Mouse (Mus musculus): ENCODE results near the gene Ccdc7b. TPM values are rescaled to one million over a fixed set of nuclear protein-coding genes. Genes with fewer than 3 reads are reported as not detected.
"Not testable (repeated sequence)": the region's sequence is repeated elsewhere in the genome, so short reads cannot be mapped to it uniquely, and the experiment has no call there.

Ccdc7b gene
- polyA plus RNA-seq (2012; rRNA removed): not detected in 2 replicates

DNA sequence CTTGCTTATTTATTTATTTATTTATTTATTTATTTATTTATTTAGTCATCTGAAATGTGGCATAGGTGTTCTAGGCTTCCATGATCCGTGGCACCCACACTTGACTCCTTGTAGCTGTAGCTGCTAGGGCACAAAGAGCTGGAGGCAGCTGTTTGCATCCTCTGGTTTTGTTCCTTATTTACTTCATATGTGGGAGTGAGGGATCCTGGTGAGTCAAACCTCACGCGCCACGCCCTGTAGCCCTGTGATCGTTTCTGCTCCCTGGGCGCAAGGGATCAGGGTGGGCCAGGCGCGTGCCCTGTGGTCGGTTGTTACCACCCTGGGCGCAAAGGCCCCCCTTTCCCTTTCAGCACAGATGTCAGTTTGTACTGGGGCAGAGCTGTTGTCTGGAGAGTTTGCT, at the start of gene Ccdc7b:
Ccdc7b (plus strand) TSS at position 301 of the 400 bp plus-strand sequence.
- DNase-seq; H3K27me3 ChIP-seq (replicated peaks; ENCODE audit: control insufficient read depth, insufficient read depth, low read length); H3K27ac ChIP-seq (ENCODE audit: insufficient read depth, low read depth, low read length); H3K4me1 ChIP-seq (ENCODE audit: control insufficient read depth, insufficient read depth, low read length); H3K36me3 ChIP-seq (ENCODE audit: control insufficient read depth, insufficient read depth, low read length); H3K4me3 ChIP-seq (ENCODE audit: insufficient read depth, low read depth, low read length): not testable (repeated sequence)
- WGBS: 60% methylated on average over 1 of the region's 10 CpGs

DNA sequence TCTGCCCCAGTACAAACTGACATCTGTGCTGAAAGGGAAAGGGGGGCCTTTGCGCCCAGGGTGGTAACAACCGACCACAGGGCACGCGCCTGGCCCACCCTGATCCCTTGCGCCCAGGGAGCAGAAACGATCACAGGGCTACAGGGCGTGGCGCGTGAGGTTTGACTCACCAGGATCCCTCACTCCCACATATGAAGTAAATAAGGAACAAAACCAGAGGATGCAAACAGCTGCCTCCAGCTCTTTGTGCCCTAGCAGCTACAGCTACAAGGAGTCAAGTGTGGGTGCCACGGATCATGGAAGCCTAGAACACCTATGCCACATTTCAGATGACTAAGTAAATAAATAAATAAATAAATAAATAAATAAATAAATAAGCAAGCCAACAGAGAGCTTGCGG, 1.5 kb upstream of the Ccdc7b start, which contains the start of gene Ccdc7a:
Ccdc7a (minus strand) TSS at position 101 of the 400 bp plus-strand sequence.
- WGBS: 85% methylated on average over 2 of the region's 11 CpGs

DNA sequence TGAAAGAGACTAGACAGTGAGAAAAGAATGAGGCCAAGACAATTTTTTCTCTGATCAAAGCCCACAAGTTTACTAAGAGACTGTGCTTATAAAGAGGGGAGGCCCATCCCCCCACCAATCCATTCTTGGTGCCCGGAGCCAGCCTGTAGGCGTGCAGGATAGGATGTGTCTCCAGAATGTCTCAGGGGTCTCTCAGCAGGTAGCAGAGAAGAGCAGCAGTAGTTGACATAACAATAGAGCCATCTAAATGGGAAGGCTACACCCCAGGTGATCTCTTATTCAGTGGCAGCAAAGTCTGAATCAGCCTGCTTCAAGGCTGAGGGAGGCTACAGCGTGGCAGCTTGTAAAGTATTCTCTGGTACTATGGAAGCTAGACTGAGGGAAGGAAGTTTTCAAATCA, 48.8 kb downstream of the Ccdc7b start:
- WGBS: 60% methylated on average over 3 of the region's 3 CpGs
- not testable (repeated sequence) for DNase-seq; H3K4me1 ChIP-seq (ENCODE audit: control insufficient read depth, insufficient read depth, low read length)

More for the DNA sequence above, 1.5 kb upstream of the Ccdc7b start, which contains the start of gene Ccdc7a:
- H3K27me3 ChIP-seq (replicated peaks; ENCODE audit: control insufficient read depth, insufficient read depth, low read length); H3K4me3 ChIP-seq (ENCODE audit: insufficient read depth, low read depth, low read length); H3K4me1 ChIP-seq (ENCODE audit: control insufficient read depth, insufficient read depth, low read length); DNase-seq; H3K36me3 ChIP-seq (ENCODE audit: control insufficient read depth, insufficient read depth, low read length); H3K27ac ChIP-seq (ENCODE audit: insufficient read depth, low read depth, low read length): not testable (repeated sequence)

DNA sequence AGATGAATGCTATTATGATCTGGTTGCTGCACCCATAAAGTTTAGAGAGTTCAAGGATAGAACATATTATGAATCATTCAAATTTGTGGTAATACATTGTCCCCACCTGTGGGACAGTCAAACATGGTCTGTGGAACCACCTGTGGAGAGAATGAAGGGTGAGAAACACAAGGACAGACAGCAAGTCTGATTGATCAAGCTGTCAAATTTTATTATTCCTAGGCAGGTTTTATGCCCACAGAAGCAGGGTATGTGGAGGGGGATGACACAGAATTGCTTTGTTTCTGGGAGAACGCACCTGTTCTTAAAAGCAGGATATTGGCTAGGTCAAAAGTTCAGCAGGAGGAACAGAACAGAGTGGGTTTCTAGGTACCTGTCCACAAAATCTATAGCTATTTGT, 64.6 kb downstream of the Ccdc7b start, which contains the start of gene Gm10999:
Gm10999 (minus strand) TSS at position 101 of the 400 bp plus-strand sequence.
- WGBS: 59% methylated on average over 1 of the region's 1 CpGs
- TF ChIP-seq CTCF (conservative IDR thresholded peaks at IDR 0.05; ENCODE audit: insufficient read depth, insufficient read length, low read depth, low read length) (no peak), POLR2A (IDR thresholded peaks at IDR 0.05; ENCODE audit: low read depth, low read length) (no peak)
- no peak for DNase-seq
- Histone ChIP-seq H3K36me3 (ENCODE audit: control insufficient read depth, insufficient read depth, low read length) (no peaks in the 10 kb centered on the region), H3K27me3 (replicated peaks; ENCODE audit: control insufficient read depth, insufficient read depth, low read length) (no peaks in the 10 kb centered on the region), H3K4me3 (ENCODE audit: insufficient read depth, low read depth, low read length) (no peak within 1 kb of the TSS), H3K4me1 (ENCODE audit: control insufficient read depth, insufficient read depth, low read length) (no peaks in the 10 kb centered on the region), H3K27ac (ENCODE audit: insufficient read depth, low read depth, low read length) (no peak within 1 kb of the TSS)

More for the DNA sequence above, 48.8 kb downstream of the Ccdc7b start:
- H3K4me3 ChIP-seq (ENCODE audit: insufficient read depth, low read depth, low read length); H3K27ac ChIP-seq (ENCODE audit: insufficient read depth, low read depth, low read length); H3K36me3 ChIP-seq (ENCODE audit: control insufficient read depth, insufficient read depth, low read length); H3K27me3 ChIP-seq (replicated peaks; ENCODE audit: control insufficient read depth, insufficient read depth, low read length): not testable (repeated sequence)

DNA sequence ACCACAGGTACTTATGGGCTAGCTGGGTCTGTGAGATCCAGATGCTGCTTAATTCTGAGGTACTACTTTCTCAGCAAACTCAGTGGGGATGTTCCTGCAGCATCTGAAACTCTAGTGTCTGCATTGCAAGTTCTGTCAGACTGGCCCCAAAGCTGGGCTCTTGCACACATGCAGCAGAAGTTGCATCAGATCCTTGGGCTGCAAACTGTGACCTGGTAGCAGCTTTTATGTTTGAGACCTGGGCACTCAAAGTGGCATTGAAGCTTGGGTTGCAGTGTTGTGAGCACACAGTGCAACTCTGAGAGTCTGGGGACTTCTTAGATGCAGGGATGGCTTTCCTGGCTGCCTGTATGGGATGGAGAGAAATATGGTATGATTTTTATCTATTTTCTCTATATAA, 66.5 kb downstream of the Ccdc7b start:
- H3K4me1 ChIP-seq (ENCODE audit: control insufficient read depth, insufficient read depth, low read length): no peaks in the 10 kb centered on the region
- TF ChIP-seq POLR2A (IDR thresholded peaks at IDR 0.05; ENCODE audit: low read depth, low read length) (no peak), CTCF (conservative IDR thresholded peaks at IDR 0.05; ENCODE audit: insufficient read depth, insufficient read length, low read depth, low read length) (no peak)
- H3K36me3 ChIP-seq (ENCODE audit: control insufficient read depth, insufficient read depth, low read length): no peaks in the 10 kb centered on the region
- no peak overlapping the region for H3K4me3 ChIP-seq (ENCODE audit: insufficient read depth, low read depth, low read length)
- H3K27me3 ChIP-seq (replicated peaks; ENCODE audit: control insufficient read depth, insufficient read depth, low read length): no peaks in the 10 kb centered on the region
- no peak overlapping the region for H3K27ac ChIP-seq (ENCODE audit: insufficient read depth, low read depth, low read length)
- no peak for DNase-seq

Other genes starting within 250 kb of the Ccdc7b start
- not detected in 2 replicates for gene Ccdc7a, start 1.6 kb upstream of the Ccdc7b start, polyA plus RNA-seq (2012; rRNA removed)
- gene Gm10999, start 64.5 kb downstream of the Ccdc7b start, polyA plus RNA-seq (2012; rRNA removed): not detected in 2 replicates
- 1.5 and 3.4 TPM in 2 replicates for gene 2610044O15Rik8, start 167.3 kb downstream of the Ccdc7b start, polyA plus RNA-seq (2012; rRNA removed)

Measured in kidney, adult 2 months (tissue).